Mouse (Mus musculus) activated CD4-positive, CD25-positive, alpha-beta regulatory T cell, adult 4 months (primary cell): ENCODE measurements around the gene Tex19.1. TPM values are rescaled to one million over a fixed set of nuclear protein-coding genes. Genes with fewer than 3 reads are reported as not detected.
"Not testable (repeated sequence)": the region's sequence is repeated elsewhere in the genome, so short reads cannot be mapped to it uniquely, and the experiment has no call there.

Experiments used
- ATAC-seq: one replicate; pipeline ENCODE4 v1.8.0; 2017
- polyA plus RNA-seq, 2 experiments: library from polyadenylated mRNA; unstranded; fragments of 100-300 nt; shearing (Covaris generic); gene quantifications; one replicate each; pipeline ENCODE4 v1.2.1; 2017

Gene Tex19.1
- polyA plus RNA-seq, result not detected

GRCm38 (mm10) chr11:121145865-121146264, at the start of gene Tex19.1:
Tex19.1 (plus strand) TSS chr11:121146143.
- ATAC-seq, result no peak

DNA sequence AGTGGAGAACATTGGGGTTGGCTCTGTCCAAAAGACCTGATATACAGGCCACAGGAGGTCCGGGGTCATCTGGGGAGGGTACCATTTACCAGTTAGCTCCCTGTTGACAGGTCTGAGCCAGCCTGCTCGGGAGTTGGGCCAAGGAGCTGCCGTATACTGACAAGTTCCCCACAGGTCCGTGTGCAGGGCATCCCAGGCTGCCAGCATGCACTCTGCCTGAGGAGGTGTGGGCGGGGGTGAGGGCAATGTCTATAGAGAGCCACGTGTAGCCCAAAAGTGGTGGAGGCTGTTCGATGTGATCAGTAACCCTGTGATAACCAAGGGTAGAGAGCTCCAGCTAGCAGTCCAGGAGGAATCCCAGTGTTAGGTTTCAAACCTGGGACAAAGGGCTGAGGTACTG, 46.2 kb upstream of the Tex19.1 start:
- ATAC-seq, result no peak

GRCm38 (mm10) chr11:121100692-121101091, 45.3 kb upstream of the Tex19.1 start:
- ATAC-seq, result peak; percentile 49

- ATAC-seq, result no peak
Measured at GRCm38 (mm10) chr11:121101124-121101805, 44.7 kb upstream of the Tex19.1 start.

DNA sequence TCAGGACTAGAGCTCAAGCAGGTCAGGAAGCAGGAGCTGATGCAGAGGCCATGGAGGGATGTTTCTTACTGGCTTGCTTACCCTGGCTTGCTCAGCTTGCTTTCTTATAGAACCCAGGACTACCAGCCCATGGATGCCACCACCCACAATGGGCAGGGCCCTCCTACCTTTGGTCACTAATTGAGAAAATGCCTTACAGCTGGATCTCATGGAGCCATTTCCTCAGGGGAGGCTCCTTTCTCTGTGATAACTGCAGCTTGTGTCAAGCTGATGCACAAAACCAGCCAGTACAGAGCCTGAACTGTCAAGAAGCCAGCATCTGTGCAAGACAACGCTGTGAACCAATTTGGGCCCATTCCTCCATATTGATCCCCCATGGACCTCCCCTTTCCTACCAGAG, 38.7 kb upstream of the Tex19.1 start:
- ATAC-seq, result not testable (repeated sequence)

GRCm38 (mm10) chr11:121108061-121108460, 37.9 kb upstream of the Tex19.1 start:
- ATAC-seq, result no peak

DNA sequence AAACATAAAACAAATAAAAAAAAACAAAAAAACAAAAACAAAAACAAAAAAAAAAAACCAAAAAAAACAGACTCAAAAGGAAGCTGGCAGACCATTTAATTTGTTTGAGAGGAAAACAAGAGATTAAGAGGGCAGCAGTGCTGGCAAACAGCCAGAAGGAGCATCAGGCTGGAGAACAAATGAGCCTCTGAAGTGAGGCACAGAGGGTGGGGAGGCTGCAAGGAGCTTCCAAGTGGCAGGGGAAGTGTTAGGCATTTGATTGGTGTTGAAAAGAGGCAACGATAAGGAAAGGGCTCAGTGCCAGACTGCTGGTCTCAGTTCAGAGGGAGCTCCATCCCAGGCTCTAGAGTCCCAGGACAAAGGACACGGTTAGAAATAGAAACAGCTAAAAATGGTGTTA, 36.0 kb upstream of the Tex19.1 start:
- no peak for ATAC-seq

DNA sequence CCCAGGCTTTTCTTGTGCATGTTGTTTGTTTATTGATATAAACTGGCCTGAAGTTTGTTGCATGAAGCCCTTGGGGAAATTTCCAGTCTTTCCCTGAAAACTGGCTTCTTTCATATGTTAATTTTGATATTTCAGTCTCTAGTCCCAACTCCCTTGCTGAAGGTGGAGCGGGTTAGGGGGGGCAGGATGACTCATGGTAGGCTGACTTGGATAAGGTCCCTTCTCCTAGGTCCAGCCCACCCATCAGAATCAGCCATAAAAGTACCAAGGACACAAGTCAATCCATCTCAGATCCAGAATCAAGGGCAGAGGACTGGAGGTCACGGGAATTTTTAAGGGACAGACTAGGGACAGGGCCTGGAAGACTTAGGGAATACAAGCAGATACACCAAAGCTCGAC, 34.9 kb upstream of the Tex19.1 start:
- ATAC-seq, result no peak

GRCm38 (mm10) chr11:121111601-121112000, 34.3 kb upstream of the Tex19.1 start:
- no peak for ATAC-seq

GRCm38 (mm10) chr11:121112091-121112775, 33.7 kb upstream of the Tex19.1 start:
- ATAC-seq, result no peak

- no peak for ATAC-seq
Measured at GRCm38 (mm10) chr11:121118106-121118505, 27.8 kb upstream of the Tex19.1 start.

DNA sequence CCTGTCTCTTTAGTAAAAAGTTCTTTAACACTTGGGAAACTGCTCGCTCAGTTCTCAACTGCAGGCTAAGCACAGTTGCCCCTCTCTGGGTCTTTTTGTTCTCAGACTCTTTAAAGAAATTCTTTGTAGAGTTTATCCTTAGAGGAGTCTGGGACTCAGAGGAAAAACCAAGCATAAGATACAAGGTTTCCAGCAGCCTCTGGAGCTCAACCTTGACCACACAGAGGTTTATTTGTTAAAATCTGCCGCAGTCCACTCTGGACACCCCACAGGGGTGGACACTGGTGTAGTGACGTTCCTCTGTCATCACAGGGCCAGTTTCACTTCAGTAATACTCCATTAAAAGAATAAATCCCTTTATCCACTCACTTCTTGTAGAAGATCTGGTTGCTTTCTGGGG, 27.4 kb upstream of the Tex19.1 start, which contains the start of gene Tex19.2:
Tex19.2 (minus strand) TSS at position 101 of the 400 bp plus-strand sequence.
- ATAC-seq, result no peak

GRCm38 (mm10) chr11:121121151-121121550, 24.8 kb upstream of the Tex19.1 start:
- ATAC-seq, result no peak

- ATAC-seq, result no peak
Measured at GRCm38 (mm10) chr11:121122024-121122670, 23.8 kb upstream of the Tex19.1 start.

- no peak for ATAC-seq
Measured at GRCm38 (mm10) chr11:121123438-121123837, 22.5 kb upstream of the Tex19.1 start.

DNA sequence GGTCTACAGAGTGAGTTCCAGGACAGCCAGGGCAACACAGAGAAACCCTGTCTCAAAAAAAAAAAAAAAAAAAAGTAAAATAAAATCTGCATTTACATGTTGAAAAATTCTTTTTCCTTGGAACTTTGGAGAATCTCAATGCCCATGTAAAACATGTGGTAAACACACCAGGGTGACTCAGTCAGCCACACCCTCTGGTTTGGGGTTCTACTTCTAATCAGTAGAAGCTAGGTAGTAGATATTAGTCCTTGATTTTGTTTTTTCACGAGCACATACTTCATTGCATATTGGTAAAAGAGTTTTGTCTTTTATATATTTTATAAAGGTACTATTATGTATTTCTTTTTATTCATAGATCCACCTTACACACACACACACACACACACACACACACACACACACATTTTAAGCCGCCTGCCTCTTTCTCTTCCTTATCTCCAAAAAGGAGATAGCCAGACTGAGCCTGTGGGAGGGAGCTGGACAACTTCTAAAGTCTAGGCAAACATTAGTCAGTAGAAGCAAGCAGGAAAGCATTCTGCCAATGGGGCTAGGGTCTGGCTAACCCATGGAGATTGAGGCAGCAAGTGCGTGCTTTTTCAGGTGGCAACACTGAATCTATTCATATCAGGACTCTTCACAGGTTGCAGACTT, 20.3 kb upstream of the Tex19.1 start:
- no peak for ATAC-seq

DNA sequence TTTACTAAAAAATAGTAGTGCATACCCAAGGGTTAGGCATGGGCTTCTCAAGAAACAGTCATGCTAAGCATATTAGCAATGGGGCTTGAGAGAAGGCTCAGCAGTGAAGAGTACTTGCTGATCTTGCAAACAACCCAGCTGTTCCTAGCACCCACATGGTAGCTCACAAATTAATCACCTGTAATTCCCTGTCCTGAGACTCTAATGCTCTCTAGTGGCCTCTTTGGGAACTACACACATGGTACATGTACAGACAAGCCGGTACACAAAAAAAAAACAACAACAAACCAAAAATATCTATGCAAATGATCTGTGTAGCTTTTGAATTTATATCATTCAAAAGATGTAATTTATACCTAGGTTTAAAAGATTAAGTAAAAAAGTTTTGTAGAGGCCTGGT, 19.5 kb upstream of the Tex19.1 start:
- ATAC-seq, result no peak

GRCm38 (mm10) chr11:121127441-121127840, 18.5 kb upstream of the Tex19.1 start:
- no peak for ATAC-seq

GRCm38 (mm10) chr11:121129616-121130015, 16.3 kb upstream of the Tex19.1 start:
- no peak for ATAC-seq

GRCm38 (mm10) chr11:121134600-121134999, 11.3 kb upstream of the Tex19.1 start:
- no peak for ATAC-seq

- no peak for ATAC-seq
Measured at GRCm38 (mm10) chr11:121137682-121138081, 8.3 kb upstream of the Tex19.1 start.

- no peak for ATAC-seq
Measured at GRCm38 (mm10) chr11:121138732-121139131, 7.2 kb upstream of the Tex19.1 start.

GRCm38 (mm10) chr11:121143325-121144015, 2.5 kb upstream of the Tex19.1 start:
- no peak for ATAC-seq
